Mouse (Mus musculus) liver, embryonic 15.5 days (tissue): ENCODE measurements around the gene Cdk15. TPM values are rescaled to one million over a fixed set of nuclear protein-coding genes. Genes with fewer than 3 reads are reported as not detected.

Experiments used
- ATAC-seq: fragments of 200-750 bp; cut with Nextera tagmentation; 2 replicates; pipeline ENCODE4 v1.8.0; 2017; ENCODE audit warnings: moderate number of reproducible peaks, mild to moderate bottlenecking, moderate library complexity; ENCODE audit not compliant: insufficient read depth
- H3K27ac ChIP-seq: fragments of 300-500 bp; sonication (generic); replicated peaks from 2 replicates; pipeline ENCODE4 v1.5.1; 2015; ENCODE audit warnings: mild to moderate bottlenecking, inconsistent platforms
- H3K27me3 ChIP-seq: fragments of 300-500 bp; sonication (generic); 2 replicates; pipeline ENCODE4 v1.6.1; 2015; ENCODE audit warnings: mild to moderate bottlenecking, inconsistent platforms
- H3K36me3 ChIP-seq: fragments of 300-500 bp; sonication (generic); replicated peaks from 2 replicates; pipeline ENCODE4 v1.6.1; 2015; ENCODE audit warnings: moderate library complexity, mild to moderate bottlenecking, inconsistent platforms
- H3K4me1 ChIP-seq: fragments of 300-500 bp; sonication (generic); replicated peaks from 2 replicates; pipeline ENCODE4 v1.6.1; 2015; ENCODE audit warnings: inconsistent platforms
- H3K4me2 ChIP-seq: fragments of 300-500 bp; sonication (generic); 2 replicates; pipeline ENCODE4 v1.6.1; 2015; ENCODE audit warnings: moderate library complexity, mild to moderate bottlenecking, inconsistent platforms
- H3K4me3 ChIP-seq: fragments of 300-500 bp; sonication (generic); replicated peaks from 2 replicates; pipeline ENCODE4 v1.5.1; 2015; ENCODE audit warnings: mild to moderate bottlenecking, inconsistent platforms
- H3K9ac ChIP-seq: fragments of 300-500 bp; sonication (generic); 2 replicates; pipeline ENCODE4 v1.6.1; 2015; ENCODE audit warnings: moderate library complexity, mild to moderate bottlenecking, inconsistent platforms
- H3K9me3 ChIP-seq: fragments of 300-500 bp; sonication (generic); replicated peaks from 2 replicates; pipeline ENCODE4 v1.6.1; 2016; ENCODE audit warnings: inconsistent platforms
- WGBS: fragments of 180-500 bp; shearing (Covaris S2); methylation state at CpG from one replicate; pipeline ENCODE4 v1.1.7; 2015; ENCODE audit warnings: mixed read lengths; ENCODE audit not compliant: insufficient replicate concordance; 5-methylcytosine and 5-hydroxymethylcytosine counted together
- polyA plus RNA-seq: library from polyadenylated mRNA; unstranded; fragments of >200 nt; fragmentation: Nextera tagmentation; extraction: Ambion mirVana; gene quantifications from 2 replicates; pipeline ENCODE4 v1.2.1, GENCODE M21; 2015

Cdk15 gene
- polyA plus RNA-seq, 1 experiment from 2014 or later: not detected

GRCm38 (mm10) chr1:59285880-59286279 is 29.2 kb downstream of the Cdk15 start:
- H3K4me2 ChIP-seq: no peak overlapping the region

GRCm38 (mm10) chr1:59286316-59286850 is 29.7 kb downstream of the Cdk15 start:
- Histone ChIP-seq H3K4me1 (no peaks in the 10 kb centered on the region), H3K9me3 (no peaks in the 10 kb centered on the region), H3K4me3 (no peak overlapping the region), H3K27ac (no peak overlapping the region), H3K4me2 (no peak overlapping the region), H3K36me3 (no peaks in the 10 kb centered on the region), H3K27me3 (no peaks in the 10 kb centered on the region), H3K9ac (no peak overlapping the region)
- 60% methylated on average over 13 of the region's 13 CpGs for WGBS
- no peak for ATAC-seq

More at GRCm38 (mm10) chr1:59285880-59286279, 29.2 kb downstream of the Cdk15 start:
- no peak overlapping the region for H3K4me3 ChIP-seq
- H3K9ac ChIP-seq: no peak overlapping the region
- no peaks in the 10 kb centered on the region for H3K27me3 ChIP-seq
- H3K4me1 ChIP-seq: no peaks in the 10 kb centered on the region
- no peak for ATAC-seq
- H3K27ac ChIP-seq: no peak overlapping the region
- no peaks in the 10 kb centered on the region for H3K9me3 ChIP-seq
- WGBS: 47% methylated on average over 5 of the region's 5 CpGs
- no peaks in the 10 kb centered on the region for H3K36me3 ChIP-seq

GRCm38 (mm10) chr1:59287733-59288132 is 31.0 kb downstream of the Cdk15 start:
- no peak for ATAC-seq
- Histone ChIP-seq H3K9me3 (no peaks in the 10 kb centered on the region), H3K4me2 (no peak overlapping the region), H3K27me3 (no peaks in the 10 kb centered on the region), H3K36me3 (no peaks in the 10 kb centered on the region), H3K4me3 (no peak overlapping the region), H3K27ac (no peak overlapping the region), H3K4me1 (no peaks in the 10 kb centered on the region), H3K9ac (no peak overlapping the region)
- 67% methylated on average over 8 of the region's 8 CpGs for WGBS

GRCm38 (mm10) chr1:59291652-59292051 is 34.9 kb downstream of the Cdk15 start:
- no peaks in the 10 kb centered on the region for H3K36me3 ChIP-seq
- H3K4me3 ChIP-seq: no peak overlapping the region
- no peak overlapping the region for H3K4me2 ChIP-seq
- H3K9ac ChIP-seq: no peak overlapping the region
- H3K27ac ChIP-seq: no peak overlapping the region
- WGBS: 45% methylated on average over 2 of the region's 2 CpGs
- no peaks in the 10 kb centered on the region for H3K4me1 ChIP-seq
- ATAC-seq: no peak
- H3K27me3 ChIP-seq: no peaks in the 10 kb centered on the region
- H3K9me3 ChIP-seq: no peaks in the 10 kb centered on the region

- no peak overlapping the region for H3K9ac ChIP-seq
- no peaks in the 10 kb centered on the region for H3K27me3 ChIP-seq
- ATAC-seq: no peak
- no peak overlapping the region for H3K4me3 ChIP-seq
- H3K4me2 ChIP-seq: no peak overlapping the region
- no peaks in the 10 kb centered on the region for H3K9me3 ChIP-seq
- H3K36me3 ChIP-seq: no peaks in the 10 kb centered on the region
- H3K27ac ChIP-seq: no peak overlapping the region
- H3K4me1 ChIP-seq: no peaks in the 10 kb centered on the region
- WGBS: 28% methylated on average over 1 of the region's 1 CpGs
Observed at GRCm38 (mm10) chr1:59295769-59296168, 39.1 kb downstream of the Cdk15 start.

GRCm38 (mm10) chr1:59297167-59297566 is 40.5 kb downstream of the Cdk15 start:
- Histone ChIP-seq H3K9me3 (no peaks in the 10 kb centered on the region), H3K27ac (no peak overlapping the region), H3K4me3 (no peak overlapping the region), H3K36me3 (no peaks in the 10 kb centered on the region), H3K27me3 (no peaks in the 10 kb centered on the region), H3K4me2 (no peak overlapping the region), H3K4me1 (no peaks in the 10 kb centered on the region), H3K9ac (no peak overlapping the region)
- WGBS: 48% methylated on average over 3 of the region's 3 CpGs
- no peak for ATAC-seq

GRCm38 (mm10) chr1:59298491-59299090 is 41.9 kb downstream of the Cdk15 start:
- no peak overlapping the region for H3K27ac ChIP-seq
- no peaks in the 10 kb centered on the region for H3K9me3 ChIP-seq
- no peak for ATAC-seq
- H3K9ac ChIP-seq: no peak overlapping the region
- H3K4me1 ChIP-seq: no peaks in the 10 kb centered on the region
- no peaks in the 10 kb centered on the region for H3K27me3 ChIP-seq
- H3K4me3 ChIP-seq: no peak overlapping the region
- no peaks in the 10 kb centered on the region for H3K36me3 ChIP-seq
- WGBS: 44% methylated on average over 9 of the region's 9 CpGs
- no peak overlapping the region for H3K4me2 ChIP-seq

- 68% methylated on average over 5 of the region's 5 CpGs for WGBS
- Histone ChIP-seq H3K27ac (no peak overlapping the region), H3K27me3 (no peaks in the 10 kb centered on the region), H3K36me3 (no peaks in the 10 kb centered on the region), H3K9ac (no peak overlapping the region), H3K4me3 (no peak overlapping the region), H3K4me2 (no peak overlapping the region), H3K9me3 (no peaks in the 10 kb centered on the region), H3K4me1 (no peaks in the 10 kb centered on the region)
- no peak for ATAC-seq
Observed at GRCm38 (mm10) chr1:59307310-59307709, 50.6 kb downstream of the Cdk15 start.

- no peaks in the 10 kb centered on the region for H3K27me3 ChIP-seq
- H3K36me3 ChIP-seq: no peaks in the 10 kb centered on the region
- 0 out of 2 replicates have a peak, but pooled peaks cover 6% of the 10 kb centered on the region for H3K4me1 ChIP-seq
- H3K9me3 ChIP-seq: no peaks in the 10 kb centered on the region
- no peak overlapping the region for H3K4me2 ChIP-seq
- no peak overlapping the region for H3K9ac ChIP-seq
- WGBS: 59% methylated on average over 5 of the region's 5 CpGs
- no peak for ATAC-seq
- no peak overlapping the region for H3K4me3 ChIP-seq
- no peak overlapping the region for H3K27ac ChIP-seq
Observed at GRCm38 (mm10) chr1:59311292-59311885, 54.7 kb downstream of the Cdk15 start.

GRCm38 (mm10) chr1:59312187-59313153 is 55.8 kb downstream of the Cdk15 start:
- Histone ChIP-seq H3K4me1 (0 out of 2 replicates have a peak, but pooled peaks cover 7% of the 10 kb centered on the region), H3K4me3 (no peak overlapping the region), H3K9ac (no peak overlapping the region), H3K36me3 (no peaks in the 10 kb centered on the region), H3K9me3 (no peaks in the 10 kb centered on the region), H3K27me3 (no peaks in the 10 kb centered on the region), H3K27ac (no peak overlapping the region), H3K4me2 (no peak overlapping the region)
- 58% methylated on average over 10 of the region's 10 CpGs for WGBS
- no peak for ATAC-seq
